Mouse (Mus musculus): ENCODE measurements around the gene Six3.
A peak's percentile ranks its signal among the peaks of the same experiment; 100 is the strongest.

Six3 gene

GRCm38 (mm10) chr17:85612526-85613265, 712 bp upstream of the Six3 start:
- peak; percentile 69 for DNase-seq

GRCm38 (mm10) chr17:85614011-85614721, 758 bp downstream of the Six3 start:
- peak; percentile 73 for DNase-seq

GRCm38 (mm10) chr17:85614722-85615331, 1.4 kb downstream of the Six3 start:
- peak; percentile 81 for DNase-seq

GRCm38 (mm10) chr17:85615586-85615985, 2.2 kb downstream of the Six3 start:
- peak; percentile 64 for DNase-seq

GRCm38 (mm10) chr17:85616526-85617500, 3.4 kb downstream of the Six3 start:
- DNase-seq, result peak; percentile 69

GRCm38 (mm10) chr17:85617566-85618358, 4.4 kb downstream of the Six3 start:
- peak; percentile 77 for DNase-seq

- DNase-seq, result peak; percentile 82
Measured at GRCm38 (mm10) chr17:85618359-85619112, 5.1 kb downstream of the Six3 start.

GRCm38 (mm10) chr17:85619113-85620085, 6.0 kb downstream of the Six3 start:
- peak; percentile 63 for DNase-seq

GRCm38 (mm10) chr17:85620086-85620481, 6.7 kb downstream of the Six3 start:
- peak; percentile 70 for DNase-seq

GRCm38 (mm10) chr17:85620680-85621504, 7.5 kb downstream of the Six3 start:
- DNase-seq, result peak; percentile 49

- DNase-seq, result peak; percentile 78
Measured at GRCm38 (mm10) chr17:85621505-85622310, 8.3 kb downstream of the Six3 start.

- DNase-seq, result peak; percentile 68
Measured at GRCm38 (mm10) chr17:85622493-85623157, 9.2 kb downstream of the Six3 start.

GRCm38 (mm10) chr17:85623161-85624050, 10.0 kb downstream of the Six3 start:
- peak; percentile 68 for DNase-seq

- peak; percentile 66 for DNase-seq
Measured at GRCm38 (mm10) chr17:85624051-85624420, 10.6 kb downstream of the Six3 start.

- peak; percentile 87 for DNase-seq
Measured at GRCm38 (mm10) chr17:85624981-85625940, 11.9 kb downstream of the Six3 start.
